Mouse (Mus musculus) G1E-ER4 (cell line): ENCODE measurements around the gene Gm4907. TPM values are rescaled to one million over a fixed set of nuclear protein-coding genes. Genes with fewer than 3 reads are reported as not detected.
"Not testable (repeated sequence)": the region's sequence is repeated elsewhere in the genome, so short reads cannot be mapped to it uniquely, and the experiment has no call there.

ENCODE experiments used
- GATA1 ChIP-seq: IDR thresholded peaks from one replicate; pipeline ENCODE4 v1.8.0; 2012; ENCODE audit warnings: low read length, inconsistent platforms
- polyA plus RNA-seq: library from polyadenylated mRNA; stranded (reverse); fragments of >175 nt; gene quantifications from 2 replicates; pipeline ENCODE4 v1.2.3, GENCODE M21; 2012

Gene Gm4907
- polyA plus RNA-seq, result not detected in 2 replicates

DNA sequence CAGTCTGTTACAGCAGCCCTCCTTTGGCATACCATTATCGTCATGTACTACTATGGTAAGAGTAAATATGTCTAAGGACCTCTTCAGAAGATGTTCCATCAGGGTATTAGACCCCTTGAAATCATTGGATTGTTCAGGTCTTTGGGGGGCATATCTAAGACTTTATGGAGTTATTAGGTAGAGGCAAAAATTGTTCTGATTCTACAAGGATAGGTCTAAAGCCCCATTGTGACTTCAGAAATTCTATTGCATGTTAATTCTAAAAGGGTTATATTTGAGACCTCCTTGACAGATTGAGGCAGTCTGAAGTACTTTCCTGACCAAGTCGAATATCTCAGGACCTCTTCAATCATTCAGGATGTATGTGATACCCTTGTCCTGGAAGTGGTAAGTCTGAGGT lies at the start of gene Gm4907:
TSS of gene Gm4907 (plus strand) at position 301 of the 400 bp plus-strand sequence.
- not testable (repeated sequence) for TF ChIP-seq GATA1

DNA sequence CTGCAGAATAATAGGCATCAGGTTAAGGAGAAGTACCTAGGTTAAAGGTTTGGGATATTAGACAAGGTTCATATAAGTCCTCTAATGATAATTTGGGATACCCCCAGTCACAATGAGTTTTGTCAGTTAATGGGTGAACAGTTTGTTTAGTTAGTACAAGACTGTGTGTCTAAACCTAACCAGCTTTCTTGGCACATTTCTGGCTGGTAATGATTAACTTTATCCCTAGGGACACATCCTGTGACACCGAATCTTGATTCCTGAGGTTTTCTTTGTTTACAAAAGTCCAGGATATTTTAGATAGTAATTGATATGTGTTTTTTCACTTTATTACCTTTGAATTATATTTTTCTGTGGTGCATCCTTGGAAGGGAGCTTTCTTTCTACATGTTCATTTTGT lies 41.4 kb upstream of the Gm4907 start:
- no peak for TF ChIP-seq GATA1

DNA sequence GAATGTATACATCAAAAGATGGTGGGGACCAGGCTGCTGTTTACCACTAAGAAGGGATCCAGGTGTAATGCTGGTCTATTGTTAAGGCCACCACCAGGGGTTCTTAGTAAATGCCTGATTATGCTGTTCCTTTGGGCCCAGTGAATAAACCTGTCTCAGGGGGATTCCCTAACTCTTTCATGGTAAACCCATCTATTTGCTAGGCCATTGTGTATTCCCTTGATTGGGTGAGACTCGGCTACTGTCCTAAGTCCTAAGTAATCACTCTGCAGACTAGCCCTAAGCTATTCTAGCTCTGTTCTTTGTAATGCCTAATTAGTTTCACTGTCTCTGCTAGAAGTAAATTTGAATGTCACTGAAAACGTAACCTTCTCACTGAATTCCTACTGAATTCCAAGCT lies 71.8 kb downstream of the Gm4907 start:
- no peak for TF ChIP-seq GATA1

Other genes with a start within 250 kb of the Gm4907 start
- 5.7 and 6.5 TPM in 2 replicates for gene Wdr44, start 189.5 kb upstream of the Gm4907 start, polyA plus RNA-seq
- gene Gm4985, start 76.4 kb downstream of the Gm4907 start, polyA plus RNA-seq, result not detected in 2 replicates